Mouse (Mus musculus): ENCODE measurements around the gene Ercc1. TPM values are rescaled to one million over a fixed set of nuclear protein-coding genes. Genes with fewer than 3 reads are reported as not detected.

Ercc1 gene
- 10 to 100 TPM; 61.1 to 72.3 TPM for polyA plus RNA-seq (2017; shearing (Covaris generic))

GRCm38 (mm10) chr7:19344237-19344847 lies at the start of gene Ercc1:
Ercc1 (plus strand) TSS chr7:19344778.
- ATAC-seq = peak; percentile 1

GRCm38 (mm10) chr7:19295503-19296185 lies 48.9 kb upstream of the Ercc1 start:
- ATAC-seq = peak; percentile 84

GRCm38 (mm10) chr7:19297034-19297433 lies 47.5 kb upstream of the Ercc1 start:
- ATAC-seq = no peak

DNA sequence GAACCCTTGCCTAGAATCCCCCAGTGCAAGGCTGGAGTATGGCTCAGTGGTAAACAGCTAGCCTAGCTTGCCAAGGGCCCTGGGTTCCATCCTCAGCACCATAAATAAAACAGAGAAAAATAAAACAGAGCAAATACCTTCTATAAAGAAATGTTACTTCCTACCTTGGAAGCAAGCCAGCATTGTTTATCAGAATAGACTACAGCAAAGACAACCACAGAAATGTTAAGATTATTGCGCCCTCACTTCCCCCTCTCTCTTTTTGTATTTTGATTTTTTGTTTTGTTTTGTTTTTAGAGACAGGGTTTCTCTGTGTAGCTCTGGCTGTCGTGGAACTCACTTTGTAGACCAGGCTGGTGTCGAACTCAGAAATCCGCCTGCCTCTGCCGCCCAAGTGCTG lies 46.8 kb upstream of the Ercc1 start:
- ATAC-seq = no peak

DNA sequence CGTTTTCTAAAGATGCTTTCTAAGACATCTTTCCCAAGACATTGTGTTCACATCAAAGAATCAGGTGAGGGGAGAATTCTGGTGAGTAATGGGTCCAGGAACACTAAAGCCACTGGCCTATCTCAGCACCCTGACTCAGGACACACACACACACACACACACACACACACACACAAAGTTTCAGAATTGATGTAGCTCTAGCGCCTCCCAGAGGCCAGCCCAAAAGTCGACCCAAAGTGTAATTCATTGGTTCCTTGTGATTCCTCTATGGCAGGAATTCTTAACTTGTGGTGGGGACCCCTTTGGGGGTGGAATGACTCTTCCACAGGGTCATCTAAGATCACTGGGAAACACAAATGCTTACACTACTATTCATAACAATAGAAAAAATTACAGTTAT lies 45.4 kb upstream of the Ercc1 start:
- no peak for ATAC-seq

DNA sequence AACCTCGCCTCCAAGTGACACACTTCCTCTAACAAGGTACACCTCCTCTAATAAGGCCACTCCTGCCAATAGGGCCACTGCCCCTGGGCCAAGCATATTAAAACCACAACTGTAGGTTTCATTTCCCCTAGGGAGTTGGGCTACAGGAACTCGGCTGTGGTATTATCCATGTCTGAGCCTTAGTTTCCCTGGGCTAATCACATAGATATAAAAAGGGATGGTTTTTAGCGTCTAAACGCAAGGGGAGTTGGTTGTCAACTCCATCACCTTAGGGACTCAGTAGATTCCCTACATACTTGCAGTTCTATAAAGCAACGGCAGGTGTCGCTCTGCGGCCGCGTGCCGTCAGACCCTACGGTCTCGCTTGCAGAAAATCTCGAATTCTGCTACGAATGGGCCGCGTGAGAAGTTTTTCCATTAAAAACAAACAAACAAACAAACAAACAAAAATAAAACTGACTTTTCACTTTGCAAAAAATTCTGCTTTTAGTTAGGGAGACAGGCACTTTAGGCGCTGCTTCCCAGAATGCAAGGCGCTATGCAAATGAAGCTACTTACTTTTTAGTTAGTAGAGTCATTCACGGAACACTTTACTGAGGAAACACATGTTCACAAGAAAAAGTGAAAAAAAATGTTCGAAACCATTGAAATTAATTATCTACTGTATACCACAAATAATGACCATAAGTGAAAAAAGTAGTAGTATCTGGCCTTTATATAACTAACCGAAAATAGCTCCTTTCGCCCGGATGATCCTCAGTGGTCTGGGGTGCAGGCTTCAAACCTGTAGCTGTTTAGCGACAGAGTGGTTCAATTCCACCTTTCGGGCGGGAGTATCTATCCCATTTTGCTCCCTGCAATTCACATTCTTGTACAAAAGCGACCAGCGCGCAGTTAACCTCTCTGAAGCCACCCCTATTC lies 43.8 kb upstream of the Ercc1 start:
- ATAC-seq = peak; percentile 59

DNA sequence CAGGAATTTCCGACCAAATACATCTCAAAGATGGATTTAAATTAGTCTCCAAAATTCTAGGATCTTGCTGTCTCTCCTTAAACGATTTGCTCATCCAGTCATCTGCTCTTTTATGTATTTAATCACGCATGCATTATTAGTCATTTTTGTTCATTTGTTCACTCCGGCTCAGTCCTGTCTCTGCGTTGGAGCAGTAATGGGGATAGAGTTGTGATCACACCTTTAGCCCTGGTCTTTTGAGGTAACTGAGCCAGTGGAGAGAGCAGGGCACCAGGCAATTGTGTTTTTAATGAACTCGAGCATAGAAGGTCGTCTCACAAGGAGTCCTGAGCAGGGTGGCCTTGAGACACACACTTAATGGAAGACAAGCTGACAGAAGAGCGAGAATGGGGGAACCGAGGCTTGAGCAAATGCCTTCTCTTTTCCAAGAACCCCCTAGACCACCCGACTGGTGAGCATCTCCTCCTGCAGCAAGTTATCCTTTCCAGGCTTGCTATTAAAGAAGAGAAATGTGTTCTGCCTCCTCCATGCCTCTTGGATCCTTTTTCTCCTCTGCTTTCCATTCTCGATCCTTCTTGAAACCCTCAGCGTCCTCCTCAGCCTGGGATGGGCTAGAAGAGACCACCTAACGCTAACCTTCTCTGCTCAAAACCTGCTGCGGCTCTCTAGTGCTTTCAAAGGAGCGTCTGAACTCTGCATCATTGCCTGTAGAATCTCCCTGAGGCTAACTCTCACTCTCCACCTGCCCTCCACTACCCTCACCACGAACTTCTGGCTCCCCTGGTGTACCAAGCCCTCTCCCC lies 42.9 kb upstream of the Ercc1 start:
- no peak for ATAC-seq

DNA sequence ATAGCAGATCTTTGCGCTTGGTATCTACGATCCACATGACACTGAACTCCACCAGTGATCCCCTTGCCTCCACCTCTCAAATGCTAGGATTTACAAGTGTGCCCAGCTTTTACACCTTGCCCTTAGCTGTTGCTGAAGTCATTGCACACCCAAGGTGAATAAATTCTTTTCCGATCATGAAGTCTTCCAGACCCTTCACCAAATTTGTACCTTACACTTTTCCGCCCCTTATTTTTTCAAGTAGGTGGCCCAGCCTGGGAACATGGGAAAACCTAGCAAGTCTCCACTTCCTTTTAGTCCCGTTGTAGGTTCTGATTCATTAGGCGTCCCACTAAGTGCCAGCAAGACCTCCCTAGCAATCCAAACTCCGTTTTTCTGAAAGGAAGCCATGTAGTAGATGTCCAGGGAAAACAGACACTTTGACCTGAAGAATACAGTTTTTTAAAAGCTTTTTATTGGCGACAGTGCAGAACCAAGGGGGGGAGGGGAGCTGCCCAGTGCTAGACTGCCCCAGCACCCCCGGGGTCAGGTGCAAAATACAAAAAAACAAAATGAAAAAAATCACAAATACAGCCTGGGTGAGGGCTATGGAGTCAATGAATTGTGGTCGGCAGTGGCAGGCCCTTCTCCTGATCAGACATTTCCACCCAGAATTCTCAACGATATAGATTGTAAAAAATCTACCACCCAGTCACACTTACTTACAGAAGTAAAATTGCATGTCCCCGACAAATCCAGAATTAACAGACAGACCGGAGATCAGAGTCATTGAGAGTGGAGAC lies 42.1 kb upstream of the Ercc1 start:
- ATAC-seq = no peak

DNA sequence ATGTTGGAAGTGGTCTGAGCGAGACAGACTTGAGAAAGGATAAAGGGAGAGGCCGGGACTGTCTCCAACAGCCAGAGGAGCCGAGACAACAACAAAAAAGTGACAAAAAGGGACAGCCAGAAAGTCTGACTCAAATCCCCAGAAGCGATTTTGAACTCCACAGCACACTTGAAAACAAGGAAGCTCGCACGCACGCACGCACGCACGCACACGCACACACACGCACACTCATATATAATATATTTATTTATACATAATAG lies 41.6 kb upstream of the Ercc1 start:
- ATAC-seq = no peak

DNA sequence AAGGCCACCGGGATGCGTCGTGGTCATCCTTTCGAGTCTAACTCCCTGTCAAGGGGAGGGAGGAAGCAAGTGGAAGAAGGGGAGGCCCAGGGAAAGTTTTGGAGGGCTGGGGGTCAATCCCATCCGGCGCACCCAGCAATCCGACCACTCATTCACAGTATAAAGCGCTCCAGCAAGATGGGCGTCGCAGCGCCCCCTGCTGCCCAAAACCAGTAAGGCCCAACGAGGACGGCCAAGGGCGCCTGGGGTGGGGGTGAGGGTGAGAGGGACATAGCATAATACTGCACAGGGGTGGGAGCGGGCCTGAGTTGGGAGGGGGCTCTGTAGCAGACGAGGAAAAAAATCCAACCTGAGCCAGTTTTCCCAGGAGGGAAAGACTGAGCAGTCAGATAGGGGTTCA lies 40.8 kb upstream of the Ercc1 start:
- ATAC-seq = peak; percentile 26

DNA sequence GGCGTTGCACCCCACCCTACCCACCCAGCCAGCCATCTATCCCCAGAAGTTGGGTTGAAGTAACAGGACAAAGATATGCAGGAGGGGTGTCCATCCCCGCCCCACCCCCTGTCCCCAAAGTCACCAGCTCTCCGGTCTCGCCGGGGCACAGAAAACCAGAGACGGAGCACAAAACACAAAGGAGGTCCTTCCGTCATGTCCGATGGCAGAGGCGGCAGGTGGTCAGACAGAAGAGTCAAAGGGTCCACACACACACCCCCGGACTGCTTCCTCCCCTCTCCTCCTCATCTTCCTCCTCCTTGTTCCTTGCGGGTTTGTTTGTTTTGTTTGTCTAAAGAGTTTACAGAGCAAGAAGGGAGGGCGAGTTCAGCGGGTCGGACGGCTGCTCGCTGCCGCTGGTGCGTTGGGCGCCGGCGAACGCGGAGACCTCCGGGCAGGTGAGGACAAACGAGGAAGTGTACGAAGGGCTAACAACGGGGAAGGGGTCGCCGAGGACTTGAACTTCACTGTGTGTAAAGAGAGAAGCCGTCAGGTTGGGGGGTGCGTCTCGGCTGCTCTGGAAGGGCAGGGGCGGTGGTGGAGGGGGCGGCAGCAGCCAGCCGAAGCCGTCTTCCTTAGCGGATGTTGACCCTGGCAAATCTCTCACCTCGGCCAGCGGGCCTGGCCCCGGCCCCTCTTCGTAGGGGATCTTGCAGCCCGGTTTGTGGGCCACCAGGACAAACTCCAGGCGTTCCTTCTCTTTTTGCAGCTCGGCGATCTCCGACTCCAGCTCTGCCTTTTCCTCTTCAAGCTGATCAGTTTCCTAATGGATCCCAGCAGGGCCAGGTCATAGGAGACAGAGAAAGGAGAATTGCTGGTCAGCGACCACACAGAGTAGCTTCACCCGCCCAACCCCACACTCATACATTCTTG lies 39.8 kb upstream of the Ercc1 start:
- ATAC-seq = no peak

- no peak for ATAC-seq
Observed at GRCm38 (mm10) chr7:19305413-19305735, 39.2 kb upstream of the Ercc1 start.

GRCm38 (mm10) chr7:19305796-19306765 lies 38.5 kb upstream of the Ercc1 start:
- ATAC-seq = no peak

DNA sequence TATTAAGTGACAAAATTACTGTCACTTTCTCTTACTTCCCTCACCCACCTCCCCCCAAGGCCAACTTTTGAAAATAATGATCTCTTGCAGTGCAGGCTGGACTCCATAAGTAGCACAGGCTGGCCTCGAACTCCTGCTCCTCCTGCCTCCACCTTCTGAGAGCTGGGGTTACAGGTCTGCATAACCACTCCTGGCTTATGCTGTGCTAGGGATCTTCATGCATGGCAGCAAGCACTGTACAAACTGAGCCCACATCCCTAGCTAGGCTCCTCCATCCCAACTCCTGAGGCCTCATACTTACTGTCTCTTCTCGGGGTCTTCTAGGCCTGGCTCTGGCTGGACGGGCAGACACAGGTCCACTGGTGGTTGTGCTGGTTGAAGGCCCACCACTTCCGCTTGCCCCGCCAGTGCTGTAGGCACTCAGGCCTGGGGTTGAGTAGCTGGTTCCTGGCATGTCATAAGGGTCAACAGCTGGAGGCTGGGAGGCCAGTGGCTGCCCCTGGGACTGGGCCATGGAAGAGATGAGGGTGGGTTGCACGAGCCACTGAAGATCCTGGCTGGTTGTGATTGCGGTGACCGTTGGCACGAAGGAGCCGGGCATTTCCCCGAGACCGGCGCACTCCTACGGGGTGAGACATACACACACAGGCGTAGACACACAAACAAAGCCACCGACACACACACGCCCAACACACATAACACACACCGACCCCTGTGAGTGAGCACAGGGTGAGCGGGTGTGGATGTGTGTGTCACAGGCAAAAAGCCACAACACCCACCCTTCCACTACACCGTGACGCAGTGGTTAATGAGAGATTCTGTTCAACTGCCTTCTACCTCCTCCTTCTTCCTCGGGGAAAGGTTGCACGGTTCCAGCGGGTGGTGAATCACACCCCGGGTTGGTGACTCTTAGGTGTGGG lies 37.5 kb upstream of the Ercc1 start:
- ATAC-seq = no peak

DNA sequence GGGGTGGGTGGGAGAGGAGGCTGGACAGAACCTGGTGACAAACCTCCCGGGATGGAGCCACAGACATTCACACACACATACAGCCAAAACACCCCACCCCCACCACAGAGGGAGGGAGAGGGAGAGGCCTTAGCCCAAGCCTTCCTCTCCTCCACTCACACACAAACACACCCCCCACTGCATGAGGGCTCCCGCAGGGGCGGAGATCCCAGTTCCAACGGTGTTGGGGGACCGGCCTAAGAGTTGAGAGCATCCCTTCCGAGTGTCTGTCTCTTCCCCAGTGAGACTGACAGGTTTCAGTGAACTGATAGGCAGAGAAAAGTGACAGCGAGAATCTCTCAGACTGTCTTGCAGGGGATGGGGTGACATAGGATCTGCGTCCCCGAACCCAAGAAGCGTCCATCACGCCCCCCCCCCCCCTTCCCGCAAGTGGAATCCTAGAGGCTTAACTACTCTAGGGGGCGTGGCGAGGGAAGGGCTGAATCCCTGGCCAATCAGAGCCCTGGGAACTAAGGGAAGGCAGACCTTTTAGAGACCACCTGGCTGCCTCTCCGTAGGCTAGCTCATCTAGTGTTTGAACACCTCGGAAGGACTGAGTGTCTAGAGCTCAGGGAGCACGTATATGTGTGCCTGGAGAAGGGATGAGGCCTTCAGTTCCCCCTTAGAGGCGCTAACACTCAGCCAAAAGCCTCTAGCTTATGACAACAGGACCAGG lies 36.7 kb upstream of the Ercc1 start:
- ATAC-seq = peak; percentile 17

DNA sequence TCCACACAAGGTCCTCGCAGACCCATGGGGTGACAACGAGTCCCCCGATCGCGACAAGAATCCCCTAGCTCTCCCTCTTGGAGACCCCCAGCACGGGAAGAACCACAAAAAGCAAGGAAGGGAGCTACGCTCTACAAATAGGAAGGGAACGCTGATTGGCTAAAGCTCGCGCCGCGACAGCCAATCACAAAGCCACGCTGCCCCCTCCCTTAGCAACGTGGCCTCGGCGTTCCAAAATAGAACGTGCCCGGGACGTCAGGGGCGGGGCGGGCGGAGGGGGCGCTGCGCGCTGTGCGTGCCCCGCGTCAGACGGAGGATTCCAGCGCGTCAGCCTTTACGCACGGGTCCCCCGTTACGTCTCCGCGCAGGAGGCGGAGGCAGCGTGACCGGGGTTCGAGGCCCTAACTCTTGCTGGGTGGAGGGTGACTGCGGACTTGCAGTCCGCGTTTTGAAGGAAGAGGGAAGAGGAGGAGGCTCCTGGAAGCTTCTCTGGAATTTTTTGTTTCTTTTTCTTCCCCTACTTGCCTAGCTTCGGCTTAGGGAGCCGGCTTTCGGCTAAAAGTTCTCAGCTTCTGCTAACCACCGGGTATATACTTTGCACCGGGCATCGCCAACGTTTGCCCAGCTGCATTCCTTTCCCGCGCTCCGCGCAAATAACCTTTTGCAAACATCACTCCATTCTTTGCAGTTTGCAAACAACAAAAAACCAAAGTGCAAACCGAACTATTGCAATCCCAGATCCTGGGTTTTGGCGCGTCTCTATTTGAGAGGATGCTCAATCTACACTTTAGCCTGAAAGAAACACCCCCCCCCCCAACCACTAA lies 35.9 kb upstream of the Ercc1 start:
- peak; percentile 74 for ATAC-seq

DNA sequence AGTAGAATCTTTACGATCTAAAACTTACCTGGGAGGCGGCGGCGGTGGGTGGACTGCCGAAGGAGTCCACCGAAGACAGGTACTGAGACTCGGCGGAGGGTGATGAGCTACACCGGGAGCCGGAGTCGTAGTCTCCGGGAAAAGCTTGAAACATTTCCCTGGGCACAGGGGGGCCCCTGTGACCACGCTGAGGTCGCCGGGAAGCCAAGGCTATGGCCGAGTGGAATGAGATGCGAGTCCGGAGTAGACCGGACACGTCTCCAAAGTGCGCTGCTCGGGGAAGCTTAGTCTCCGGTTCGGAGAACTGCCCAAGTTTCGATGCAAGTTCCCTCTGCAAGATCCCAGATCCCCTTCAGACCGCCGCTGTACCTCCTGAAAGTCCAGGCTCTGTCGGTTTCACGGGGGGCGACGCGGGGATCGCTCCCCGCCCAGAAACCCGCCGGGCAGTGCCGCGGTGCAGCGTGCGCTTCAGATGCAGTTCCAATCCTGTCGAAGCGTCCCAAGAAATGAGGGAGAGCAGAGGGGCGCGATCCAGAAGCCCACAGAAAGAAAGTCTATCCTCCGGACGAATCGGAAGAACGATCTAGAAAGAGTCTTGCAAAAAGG lies 35.2 kb upstream of the Ercc1 start:
- ATAC-seq = no peak

All from activated CD4-positive, CD25-positive, alpha-beta regulatory T cell, adult 4 months (primary cell).